Mouse (Mus musculus): ENCODE measurements around the gene Slc18a2.

GRCm38 (mm10) chr19:59261604-59262003 lies 908 bp downstream of the Slc18a2 start:
- TF ChIP-seq CTCF (conservative IDR thresholded peaks at IDR 0.05; ENCODE audit: insufficient read depth, insufficient read length, low read depth, low read length) (no peak), POLR2A (IDR thresholded peaks at IDR 0.05; ENCODE audit: low read depth, low read length) (no peak)

Measured in kidney, adult 2 months (tissue).